Mouse (Mus musculus) testis, adult 10 weeks (tissue): ENCODE measurements around the gene Socs3. TPM values are rescaled to one million over a fixed set of nuclear protein-coding genes. Genes with fewer than 3 reads are reported as not detected.

Source experiments
- polyA plus RNA-seq: library from polyadenylated mRNA; stranded (reverse); fragments of 350-450 nt; fragmentation: Illumina TruSeq; extraction: RNeasy Lipid Tissue Mini Kit (QIAGEN cat#74804); gene quantifications from one replicate; pipeline ENCODE4 v1.2.3, GENCODE M21; 2014; ENCODE audit warnings: low read depth, low replicate concordance

Socs3 gene
- 0.10 TPM for polyA plus RNA-seq

GRCm38 (mm10) chr11:117969945-117970872, at the start of gene Socs3:
Gene Socs3 (minus strand): TSS chr11:117970047.

GRCm38 (mm10) chr11:117986126-117987031, 16.5 kb upstream of the Socs3 start, which contains the start of gene Pgs1:
Gene Pgs1 (plus strand): TSS chr11:117986292.

Other genes with a start within 250 kb of the Socs3 start
- gene Tmc8, start 188.0 kb downstream of the Socs3 start, polyA plus RNA-seq, result 0.07 TPM
- 0.45 TPM for gene Tmc6, start 187.8 kb downstream of the Socs3 start, polyA plus RNA-seq
- gene 6030468B19Rik, start 172.4 kb downstream of the Socs3 start, polyA plus RNA-seq, result not detected
- gene Gm20708, start 160.4 kb downstream of the Socs3 start, polyA plus RNA-seq, result 2.1 TPM
- gene Syngr2, start 160.4 kb downstream of the Socs3 start, polyA plus RNA-seq, result 2.2 TPM
- 0.91 TPM for gene Afmid, start 144.1 kb downstream of the Socs3 start, polyA plus RNA-seq
- gene Tk1, start 144.0 kb downstream of the Socs3 start, polyA plus RNA-seq, result 0.32 TPM
- gene Birc5, start 120.8 kb downstream of the Socs3 start, polyA plus RNA-seq, result 93.7 TPM
- not detected for gene Tmem235, start 109.3 kb downstream of the Socs3 start, polyA plus RNA-seq
- not detected for gene Tha1, start 96.6 kb downstream of the Socs3 start, polyA plus RNA-seq
- 6.1 TPM for gene Pgs1, start 16.2 kb upstream of the Socs3 start, polyA plus RNA-seq
- 9.5 TPM for gene Dnah17, start 160.6 kb upstream of the Socs3 start, polyA plus RNA-seq